Mouse (Mus musculus) olfactory bulb, adult 2 months (tissue): ENCODE results near the gene Lef1.

Experiments used
- CTCF ChIP-seq: fragments of 200-500 bp; IDR thresholded peaks from 2 replicates; pipeline ENCODE4 v1.5.1; 2012; ENCODE audit warnings: low read depth, mild to moderate bottlenecking, low read length, moderate library complexity; ENCODE audit not compliant: insufficient read depth
- POLR2A ChIP-seq: fragments of 200-500 bp; IDR thresholded peaks from 2 replicates; pipeline ENCODE4 v1.6.1; 2012; ENCODE audit warnings: mild to moderate bottlenecking, low read depth, low read length, moderate library complexity; ENCODE audit not compliant: insufficient read depth

- TF ChIP-seq CTCF (no peak), POLR2A (no peak)
Measured at GRCm38 (mm10) chr3:131111851-131112572, 1.7 kb downstream of the Lef1 start.
